19 mouse cellular contexts compared by ENCODE assay signal in genomic region chr13:63717249-63717648, GRCm38 (mm10).
"Had no signal": no experiment of that assay in that cellular context is flagged by ENCODE, and none has a peak within 500 bp of the region (broad histone marks: within the 10 kb centered on the region; RNA-seq: fewer than 3 reads in every experiment).

No protein-coding gene starts in this region.

- H3K9me3 ChIP-seq: neural tube, embryonic 13.5 days had no signal

- H3K4me2 ChIP-seq: liver, embryonic 11.5 days; midbrain, embryonic 12.5 days; neural tube, embryonic 13.5 days had no signal

- H3K27ac ChIP-seq: kidney, postnatal 0 days; layer of hippocampus, adult 2 months; left cerebral cortex, adult 2 months; liver, embryonic 14.5 days; macrophage; midbrain, embryonic 12.5 days; neural tube, embryonic 13.5 days had no signal

- H3K4me3 ChIP-seq: layer of hippocampus, adult 2 months; left cerebral cortex, adult 2 months; midbrain, embryonic 12.5 days; myocyte; neural tube, embryonic 13.5 days had no signal

- H3K27me3 ChIP-seq: midbrain, embryonic 12.5 days; neural tube, embryonic 13.5 days had no signal

- H3K36me3 ChIP-seq: midbrain, embryonic 12.5 days; neural tube, embryonic 13.5 days had no signal

- DNase-seq: kidney, adult 2 months; kidney, postnatal 25 days; layer of hippocampus, adult 9-11 months; liver, postnatal 0 days; retina, postnatal 1 day; right cerebral cortex, postnatal 25 days; thymus, adult 2 months; thymus, postnatal 25 days had no signal

- H3K9ac ChIP-seq: liver, embryonic 14.5 days; liver, postnatal 0 days; midbrain, embryonic 12.5 days; neural tube, embryonic 13.5 days had no signal

- ATAC-seq: intestine, postnatal 0 days; liver, postnatal 0 days; midbrain, embryonic 16.5 days had no signal
